Mouse (Mus musculus) E14TG2a.4 (cell line): ENCODE data around the gene Itgb3.

Experiments
- CTCF ChIP-seq: conservative IDR thresholded peaks from 2 replicates; pipeline ENCODE4 v1.5.1; 2014; ENCODE audit warnings: low read length
- NANOG ChIP-seq: IDR thresholded peaks from 2 replicates; pipeline ENCODE4 v1.6.1; 2014; ENCODE audit warnings: borderline replicate concordance, low read length, mixed read lengths

- TF ChIP-seq CTCF (no peak), NANOG (no peak)
Measured at GRCm38 (mm10) chr11:104560971-104561370, 46.8 kb upstream of the Itgb3 start.
